Mouse (Mus musculus): ENCODE measurements at regions not wholly inside any gene's neighbourhood (a gene's known extent, or its start where the extent isn't known, plus 50 kb on each side); places are given as distances from the start of the nearest gene placed in this dataset.

- H3K9me3 ChIP-seq (replicated peaks; ENCODE audit: low read length) = no peaks in the 10 kb centered on the region
- TF ChIP-seq CTCF (IDR thresholded peaks at IDR 0.05; ENCODE audit: low read depth) = no peak
- DNase-seq (ENCODE audit: low spot score) (no peak), ATAC-seq (replicated peaks; ENCODE audit: low FRiP score, low read depth) (no peak)
- no peak overlapping the region for H3K9ac ChIP-seq (ENCODE audit: low read depth, low read length)
- H3K4me2 ChIP-seq (ENCODE audit: low read length) = no peak overlapping the region
- WGBS = 59% methylated on average over 1 of the region's 1 CpGs
- H3K4me3 ChIP-seq (replicated peaks; ENCODE audit: low read depth, low read length) = no peak overlapping the region
- no peak overlapping the region for H3K27ac ChIP-seq
- peaks cover 11% of the 10 kb centered on the region; the same call in 1 of the 2 replicates for H3K4me1 ChIP-seq (replicated peaks; ENCODE audit: insufficient read depth, low read length)
- no peaks in the 10 kb centered on the region for H3K36me3 ChIP-seq (ENCODE audit: insufficient read depth, low read length)
- no peaks in the 10 kb centered on the region for H3K27me3 ChIP-seq (ENCODE audit: insufficient read depth, low read length)
These were observed 251.7 kb upstream of the Usp25 start for GRCm38 (mm10) chr16:76761848-76762247.

GRCm38 (mm10) chr16:76761004-76761403, 252.5 kb upstream of the Usp25 start:
- H3K27ac ChIP-seq = no peak overlapping the region
- TF ChIP-seq CTCF (IDR thresholded peaks at IDR 0.05; ENCODE audit: low read depth) = no peak
- no peak for DNase-seq (ENCODE audit: low spot score)
- H3K4me3 ChIP-seq (replicated peaks; ENCODE audit: low read depth, low read length) = no peak overlapping the region
- no peaks in the 10 kb centered on the region for H3K9me3 ChIP-seq (replicated peaks; ENCODE audit: low read length)
- no peaks in the 10 kb centered on the region for H3K36me3 ChIP-seq (ENCODE audit: insufficient read depth, low read length)
- H3K27me3 ChIP-seq (ENCODE audit: insufficient read depth, low read length) = no peaks in the 10 kb centered on the region
- ATAC-seq (replicated peaks; ENCODE audit: low FRiP score, low read depth) = no peak
- H3K4me1 ChIP-seq (replicated peaks; ENCODE audit: insufficient read depth, low read length) = peaks cover 11% of the 10 kb centered on the region; the same call in 1 of the 2 replicates
- WGBS = 84% methylated on average over 1 of the region's 1 CpGs
- H3K4me2 ChIP-seq (ENCODE audit: low read length) = no peak overlapping the region
- H3K9ac ChIP-seq (ENCODE audit: low read depth, low read length) = no peak overlapping the region

DNA sequence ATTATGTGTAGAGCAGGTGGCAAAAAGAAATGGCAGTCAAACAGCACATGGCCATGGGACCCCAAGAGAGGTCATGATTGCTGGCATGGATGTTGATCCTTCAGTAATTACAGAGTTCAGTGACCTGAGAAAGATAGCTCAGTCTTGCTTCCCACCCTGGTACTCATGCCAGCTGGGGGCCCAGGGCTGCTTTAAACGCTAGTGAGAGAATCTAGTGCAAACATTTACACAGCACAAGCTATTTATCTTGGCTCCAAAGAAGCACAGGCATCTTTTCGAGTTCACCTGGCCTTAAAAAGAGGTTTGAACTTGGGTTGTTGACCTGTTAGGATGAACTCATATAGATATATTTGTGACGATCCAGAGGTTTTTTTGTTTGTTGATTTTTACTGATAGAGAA, 258.6 kb upstream of the Usp25 start:
- Histone ChIP-seq H3K4me2 (ENCODE audit: low read length) (no peak overlapping the region), H3K4me3 (replicated peaks; ENCODE audit: low read depth, low read length) (no peak overlapping the region), H3K27ac (no peak overlapping the region), H3K27me3 (ENCODE audit: insufficient read depth, low read length) (no peaks in the 10 kb centered on the region), H3K4me1 (replicated peaks; ENCODE audit: insufficient read depth, low read length) (no peaks in the 10 kb centered on the region), H3K9ac (ENCODE audit: low read depth, low read length) (no peak overlapping the region), H3K9me3 (replicated peaks; ENCODE audit: low read length) (no peaks in the 10 kb centered on the region), H3K36me3 (ENCODE audit: insufficient read depth, low read length) (no peaks in the 10 kb centered on the region)
- ATAC-seq (replicated peaks; ENCODE audit: low FRiP score, low read depth) = no peak
- TF ChIP-seq CTCF (IDR thresholded peaks at IDR 0.05; ENCODE audit: low read depth) = no peak
- no peak for DNase-seq (ENCODE audit: low spot score)
- WGBS = 40% methylated on average over 3 of the region's 3 CpGs

DNA sequence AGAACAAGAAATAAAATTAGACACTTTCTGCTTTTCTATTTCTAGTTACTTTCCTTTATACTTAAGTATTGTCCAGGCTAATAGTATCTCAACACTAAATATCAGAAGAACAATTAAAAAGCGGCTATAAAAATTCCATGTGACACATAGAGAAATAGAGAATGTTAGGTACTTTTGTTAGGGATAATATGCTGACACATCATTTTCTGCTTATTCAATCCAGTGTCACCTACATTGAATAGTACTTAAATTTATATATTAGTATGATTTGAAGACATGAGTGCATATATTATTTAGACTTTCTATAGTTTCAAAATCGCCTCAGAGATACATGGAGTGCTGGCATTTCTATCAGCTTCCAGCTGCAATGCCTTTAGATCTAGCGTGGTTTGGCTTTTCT, 267.1 kb upstream of the Usp25 start:
- H3K4me2 ChIP-seq (ENCODE audit: low read length) = no peak overlapping the region
- H3K9me3 ChIP-seq (replicated peaks; ENCODE audit: low read length) = no peaks in the 10 kb centered on the region
- ATAC-seq (replicated peaks; ENCODE audit: low FRiP score, low read depth) (no peak), DNase-seq (ENCODE audit: low spot score) (no peak)
- H3K27me3 ChIP-seq (ENCODE audit: insufficient read depth, low read length) = no peaks in the 10 kb centered on the region
- TF ChIP-seq CTCF (IDR thresholded peaks at IDR 0.05; ENCODE audit: low read depth) = no peak
- no peak overlapping the region for H3K9ac ChIP-seq (ENCODE audit: low read depth, low read length)
- no peak overlapping the region for H3K27ac ChIP-seq
- no peaks in the 10 kb centered on the region for H3K36me3 ChIP-seq (ENCODE audit: insufficient read depth, low read length)
- no peaks in the 10 kb centered on the region for H3K4me1 ChIP-seq (replicated peaks; ENCODE audit: insufficient read depth, low read length)
- H3K4me3 ChIP-seq (replicated peaks; ENCODE audit: low read depth, low read length) = no peak overlapping the region
- 90% methylated on average over 3 of the region's 3 CpGs for WGBS

- Histone ChIP-seq H3K27ac (no peak overlapping the region), H3K27me3 (ENCODE audit: insufficient read depth, low read length) (no peaks in the 10 kb centered on the region), H3K36me3 (ENCODE audit: insufficient read depth, low read length) (no peaks in the 10 kb centered on the region), H3K9me3 (replicated peaks; ENCODE audit: low read length) (no peaks in the 10 kb centered on the region), H3K4me3 (replicated peaks; ENCODE audit: low read depth, low read length) (no peak overlapping the region), H3K9ac (ENCODE audit: low read depth, low read length) (no peak overlapping the region), H3K4me1 (replicated peaks; ENCODE audit: insufficient read depth, low read length) (no peaks in the 10 kb centered on the region), H3K4me2 (ENCODE audit: low read length) (no peak overlapping the region)
- 74% methylated on average over 3 of the region's 3 CpGs for WGBS
- no peak for TF ChIP-seq CTCF (IDR thresholded peaks at IDR 0.05; ENCODE audit: low read depth)
- no peak for ATAC-seq (replicated peaks; ENCODE audit: low FRiP score, low read depth)
- DNase-seq (ENCODE audit: low spot score) = no peak
These were observed 272.4 kb upstream of the Usp25 start for GRCm38 (mm10) chr16:76741141-76741540.

GRCm38 (mm10) chr16:76725991-76726390, 287.5 kb upstream of the Usp25 start:
- H3K9ac ChIP-seq (ENCODE audit: low read depth, low read length) = no peak overlapping the region
- no peak for TF ChIP-seq CTCF (IDR thresholded peaks at IDR 0.05; ENCODE audit: low read depth)
- H3K4me1 ChIP-seq (replicated peaks; ENCODE audit: insufficient read depth, low read length) = no peaks in the 10 kb centered on the region
- no peaks in the 10 kb centered on the region for H3K9me3 ChIP-seq (replicated peaks; ENCODE audit: low read length)
- no peaks in the 10 kb centered on the region for H3K36me3 ChIP-seq (ENCODE audit: insufficient read depth, low read length)
- H3K27ac ChIP-seq = no peak overlapping the region
- H3K4me2 ChIP-seq (ENCODE audit: low read length) = no peak overlapping the region
- ATAC-seq (replicated peaks; ENCODE audit: low FRiP score, low read depth) (no peak), DNase-seq (ENCODE audit: low spot score) (no peak)
- WGBS = 62% methylated on average over 4 of the region's 4 CpGs
- H3K27me3 ChIP-seq (ENCODE audit: insufficient read depth, low read length) = no peaks in the 10 kb centered on the region
- H3K4me3 ChIP-seq (replicated peaks; ENCODE audit: low read depth, low read length) = no peak overlapping the region

- no peak overlapping the region for H3K4me2 ChIP-seq (ENCODE audit: low read length)
- H3K27me3 ChIP-seq (ENCODE audit: insufficient read depth, low read length) = no peaks in the 10 kb centered on the region
- no peak for TF ChIP-seq CTCF (IDR thresholded peaks at IDR 0.05; ENCODE audit: low read depth)
- H3K36me3 ChIP-seq (ENCODE audit: insufficient read depth, low read length) = no peaks in the 10 kb centered on the region
- WGBS = 21% methylated on average over 8 of the region's 8 CpGs
- peak; percentile 87 for ATAC-seq (replicated peaks; ENCODE audit: low FRiP score, low read depth)
- no peak overlapping the region for H3K4me3 ChIP-seq (replicated peaks; ENCODE audit: low read depth, low read length)
- peak; percentile 45 for DNase-seq (ENCODE audit: low spot score)
- H3K4me1 ChIP-seq (replicated peaks; ENCODE audit: insufficient read depth, low read length) = no peaks in the 10 kb centered on the region
- H3K9me3 ChIP-seq (replicated peaks; ENCODE audit: low read length) = no peaks in the 10 kb centered on the region
- no peak overlapping the region for H3K27ac ChIP-seq
- no peak overlapping the region for H3K9ac ChIP-seq (ENCODE audit: low read depth, low read length)
These were observed 288.2 kb upstream of the Usp25 start for GRCm38 (mm10) chr16:76725271-76725670.

All from kidney, postnatal 0 days (tissue).